In the genomic region with DNA sequence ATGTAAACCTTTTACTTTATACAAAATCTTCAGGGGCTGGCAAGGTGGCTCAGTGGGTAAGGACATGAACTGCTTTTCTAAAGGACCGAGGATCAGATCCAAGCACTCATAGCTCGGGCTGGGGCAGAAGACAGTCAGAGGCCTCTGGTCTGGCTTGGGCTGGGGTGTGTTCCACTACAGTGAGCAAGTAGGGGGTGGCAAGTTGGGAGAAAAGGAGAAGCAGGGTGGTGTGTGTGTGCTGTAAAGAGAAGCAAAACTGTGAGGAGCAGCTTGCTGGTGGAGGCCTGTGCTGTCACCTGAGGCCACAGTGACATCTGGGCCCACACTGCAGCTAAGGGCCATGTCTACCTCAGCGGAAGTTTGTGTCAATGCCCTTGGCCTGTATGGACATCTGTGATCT, we compare ENCODE assay signal across 26 mouse cellular contexts. TPM values are rescaled to one million over a fixed set of nuclear protein-coding genes. Genes with fewer than 3 reads are reported as not detected.
DNase-seq lines count a peak whose midpoint lies in the region; ATAC-seq and TF ChIP-seq lines count a peak whose summit lies in the region.
"Had no signal": no experiment of that assay in that cellular context is flagged by ENCODE, and none has a peak within 500 bp of the region (broad histone marks: within the 10 kb centered on the region; RNA-seq: fewer than 3 reads in every experiment).

No protein-coding gene starts in this region.

- no peak for TF ChIP-seq POLR2A in CH12.LX (IDR thresholded peaks at IDR 0.05; ENCODE audit: low read depth, low read length)
- TF ChIP-seq POLR2A in thymus, adult 2 months (IDR thresholded peaks at IDR 0.05; ENCODE audit: control insufficient read depth, extremely low read depth, insufficient read depth, low read length, poor library complexity) = no peak

- TF ChIP-seq RAD21 in CH12.LX (IDR thresholded peaks at IDR 0.05; ENCODE audit: low read depth, low read length) = no peak

- H3K36me3 ChIP-seq in megakaryocyte, embryonic 14.5 days (replicated peaks; ENCODE audit: low read length) = no peaks in the 10 kb centered on the region
- H3K36me3 ChIP-seq in CH12.LX (replicated peaks in 1 of 2; ENCODE audit: control insufficient read depth in 1 of 2, insufficient read depth in 1 of 2, low read length in 1 of 2) = no peaks in the 10 kb centered on the region
- H3K36me3 ChIP-seq in thymus, adult 2 months (ENCODE audit: control insufficient read depth, insufficient read depth, low read length) = no peaks in the 10 kb centered on the region
- H3K36me3 ChIP-seq in heart, embryonic 12.5 days = no peaks in the 10 kb centered on the region
- H3K36me3 ChIP-seq: embryonic facial prominence, embryonic 10.5 days; embryonic facial prominence, embryonic 12.5 days; forebrain, embryonic 10.5 days; forebrain, embryonic 15.5 days had no signal

- in situ Hi-C loops in CH12.LX (cut with MboI; ENCODE audit: low pct_ligation_motif_present, low pct_unique_long_range_greater_than_20kb, low sequenced_read_pairs) = no loop called here

- peak overlapping the region; percentile 50 for H3K4me3 ChIP-seq in megakaryocyte, embryonic 14.5 days (replicated peaks)
- H3K4me3 ChIP-seq in CH12.LX (replicated peaks in 1 of 3; ENCODE audit: low read depth in 2 of 3, low read length in 2 of 3, poor library complexity in 1 of 3) = no peak overlapping the region
- no peak overlapping the region for H3K4me3 ChIP-seq in thymus, adult 2 months (ENCODE audit: control insufficient read depth, insufficient read depth, low read length)
- H3K4me3 ChIP-seq in heart, embryonic 12.5 days = no peak overlapping the region
- H3K4me3 ChIP-seq: embryonic facial prominence, embryonic 10.5 days; embryonic facial prominence, embryonic 12.5 days; forebrain, embryonic 10.5 days; forebrain, embryonic 13.5 days; forebrain, embryonic 15.5 days had no signal

- no peak overlapping the region for H3K4me2 ChIP-seq in CH12.LX (ENCODE audit: insufficient read depth, low read depth, poor library complexity, severe bottlenecking)
- H3K4me2 ChIP-seq in heart, embryonic 12.5 days = no peak overlapping the region
- H3K4me2 ChIP-seq: embryonic facial prominence, embryonic 12.5 days; forebrain, embryonic 13.5 days; forebrain, embryonic 15.5 days had no signal

- H3K79me2 ChIP-seq in CH12.LX (replicated peaks; ENCODE audit: control insufficient read depth, extremely low read depth, insufficient read depth, poor library complexity, severe bottlenecking) = no peaks in the 10 kb centered on the region

- H3K27me3 ChIP-seq in megakaryocyte, embryonic 14.5 days (replicated peaks) = peaks cover 30% of the 10 kb centered on the region
- no peaks in the 10 kb centered on the region for H3K27me3 ChIP-seq in CH12.LX (replicated peaks)
- no peaks in the 10 kb centered on the region for H3K27me3 ChIP-seq in thymus, adult 2 months (ENCODE audit: control insufficient read depth, insufficient read depth, low read length)
- peaks cover 6% of the 10 kb centered on the region for H3K27me3 ChIP-seq in heart, embryonic 12.5 days (replicated peaks)
- H3K27me3 ChIP-seq: embryonic facial prominence, embryonic 12.5 days; forebrain, embryonic 13.5 days; forebrain, embryonic 15.5 days had no signal

- H3K4me1 ChIP-seq in megakaryocyte, embryonic 14.5 days = no peaks in the 10 kb centered on the region
- peaks cover 9 to 35% of the 10 kb centered on the region in 2 experiments for H3K4me1 ChIP-seq in CH12.LX (ENCODE audit: control insufficient read depth in 1 of 2, insufficient read depth in 2 of 2)
- H3K4me1 ChIP-seq in thymus, adult 2 months (replicated peaks; ENCODE audit: control insufficient read depth, insufficient read depth, low read length) = no peaks in the 10 kb centered on the region
- H3K4me1 ChIP-seq in heart, embryonic 12.5 days (replicated peaks) = peaks cover 6% of the 10 kb centered on the region
- H3K4me1 ChIP-seq: embryonic facial prominence, embryonic 10.5 days; embryonic facial prominence, embryonic 12.5 days; forebrain, embryonic 10.5 days; forebrain, embryonic 13.5 days; forebrain, embryonic 15.5 days had no signal

- WGBS in thymus, adult 2 months = 93% methylated on average over 3 of the region's 3 CpGs
- WGBS in heart, embryonic 12.5 days = 75% methylated on average over 3 of the region's 3 CpGs

- H3K27ac ChIP-seq in CH12.LX (ENCODE audit: insufficient read depth, low read depth) = no peak overlapping the region
- no peak overlapping the region for H3K27ac ChIP-seq in thymus, adult 2 months (ENCODE audit: control insufficient read depth, insufficient read depth, low read length)
- H3K27ac ChIP-seq in heart, embryonic 12.5 days (ENCODE audit: poor library complexity, severe bottlenecking) = no peak overlapping the region
- H3K27ac ChIP-seq: embryonic facial prominence, embryonic 10.5 days; embryonic facial prominence, embryonic 12.5 days; forebrain, embryonic 10.5 days; forebrain, embryonic 13.5 days; forebrain, embryonic 15.5 days had no signal

- no peak overlapping the region for H3K9ac ChIP-seq in CH12.LX (ENCODE audit: insufficient read depth, low read depth)
- H3K9ac ChIP-seq in heart, embryonic 12.5 days = no peak overlapping the region
- H3K9ac ChIP-seq: embryonic facial prominence, embryonic 12.5 days; forebrain, embryonic 13.5 days; forebrain, embryonic 15.5 days had no signal

- no peak for TF ChIP-seq EP300 in CH12.LX (IDR thresholded peaks at IDR 0.05; ENCODE audit: low read length)

- no peaks in the 10 kb centered on the region for H3K9me3 ChIP-seq in megakaryocyte, embryonic 14.5 days
- H3K9me3 ChIP-seq in CH12.LX (replicated peaks; ENCODE audit: low read length) = no peaks in the 10 kb centered on the region
- H3K9me3 ChIP-seq in heart, embryonic 12.5 days (replicated peaks) = no peaks in the 10 kb centered on the region
- H3K9me3 ChIP-seq: embryonic facial prominence, embryonic 10.5 days; embryonic facial prominence, embryonic 12.5 days; forebrain, embryonic 10.5 days; forebrain, embryonic 13.5 days; forebrain, embryonic 15.5 days had no signal

- no peak for TF ChIP-seq CTCF in CH12.LX (conservative IDR thresholded peaks at IDR 0.05 in 1 of 2, IDR thresholded peaks at IDR 0.05 in 1 of 2; ENCODE audit: low read depth in 2 of 2, low read length in 2 of 2)
- no peak for TF ChIP-seq CTCF in thymus, adult 2 months (IDR thresholded peaks at IDR 0.05; ENCODE audit: borderline replicate concordance, control insufficient read depth, extremely low read depth, insufficient read depth, low read length, poor library complexity)

- no peak for ATAC-seq in megakaryocyte, adult 5-6 weeks (ENCODE audit: poor library complexity, severe bottlenecking)
- no peak for ATAC-seq in heart, embryonic 12.5 days (ENCODE audit: insufficient number of reproducible peaks, low FRiP score)
- ATAC-seq: CD4-positive, CD25-positive, alpha-beta regulatory T cell, adult 4 months; forebrain, embryonic 13.5 days; forebrain, embryonic 15.5 days had no signal

- DNase-seq in CH12.LX (ENCODE audit: extremely low read depth) = peak; percentile 73
- DNase-seq in thymus, adult 2 months = no peak
- DNase-seq: adrenal gland, adult 8-10 months; adrenal gland, postnatal 14 days; adrenal gland, postnatal 36 days; B cell, adult 2 months; cerebellum, adult 11-12 months; cerebellum, adult 2 months; cerebellum, adult 9-10 months; cerebellum, postnatal 10 days; cerebellum, postnatal 25 days had no signal

- dilution Hi-C loops in CH12.LX (cut with MboI; ENCODE audit: extremely low pct_ligation_motif_present, extremely low pct_unique_long_range_greater_than_20kb, low sequenced_read_pairs) = no loop called here

RNA-seq across cellular contexts. Expression of a gene that starts 11.6 kb away (rescaled TPM):
- 3.8 TPM in 1 of 2 replicates, not detected in the other for polyA plus RNA-seq in megakaryocyte, embryonic 14.5 days (2012; ENCODE audit: insufficient read depth, low replicate concordance)
- total RNA-seq in megakaryocyte, adult 5-6 weeks (2015) = 2.8 and 4.8 TPM in 2 replicates
- total RNA-seq in megakaryocyte, adult 5-6 weeks (2017) = 2.6 and 5.0 TPM in 2 replicates
- 17.9 and 24.4 TPM in 2 replicates for total RNA-seq in CH12.LX (2012; rRNA removed)
- 16.9 and 20.4 TPM in 2 replicates for total RNA-seq in CH12.LX (2014; rRNA removed)
- polyA plus RNA-seq in CH12.LX (2012; ENCODE audit: insufficient read length, low read depth) = 26.3 and 27.7 TPM in 2 replicates
- 11.8 and 12.4 TPM in 2 replicates for polyA plus RNA-seq in thymus, adult 2 months (2012; rRNA removed)
- polyA plus RNA-seq in heart, embryonic 12.5 days (2016; fragmentation: Nextera tagmentation; extraction: Ambion mirVana) = 8.4 and 8.5 TPM in 2 replicates

RNA-seq across cellular contexts. Expression of a gene that starts 13.3 kb away (rescaled TPM):
- polyA plus RNA-seq in megakaryocyte, embryonic 14.5 days (2012; ENCODE audit: insufficient read depth, low replicate concordance) = not detected in 2 replicates
- total RNA-seq in megakaryocyte, adult 5-6 weeks (2015) = not detected in 2 replicates
- not detected in 2 replicates for total RNA-seq in megakaryocyte, adult 5-6 weeks (2017)
- total RNA-seq in CH12.LX (2012; rRNA removed) = not detected in 2 replicates
- not detected in 2 replicates for total RNA-seq in CH12.LX (2014; rRNA removed)
- polyA plus RNA-seq in CH12.LX (2012; ENCODE audit: insufficient read length, low read depth) = not detected in 2 replicates
- 8.0 and 10.1 TPM in 2 replicates for polyA plus RNA-seq in thymus, adult 2 months (2012; rRNA removed)
- not detected in 2 replicates for polyA plus RNA-seq in heart, embryonic 12.5 days (2016; fragmentation: Nextera tagmentation; extraction: Ambion mirVana)
- total RNA-seq: adrenal gland, adult 18-20 months; adrenal gland, adult 8-10 months; adrenal gland, postnatal 14 days; adrenal gland, postnatal 36 days; ES-E14; MEL had no signal
- polyA plus RNA-seq: CD4-positive, CD25-positive, alpha-beta regulatory T cell, adult 4 months had no signal

RNA-seq across cellular contexts. Expression of a gene that starts 33.9 kb away (rescaled TPM):
- 0.39 TPM in 1 of 2 replicates, not detected in the other for polyA plus RNA-seq in megakaryocyte, embryonic 14.5 days (2012; ENCODE audit: insufficient read depth, low replicate concordance)
- 2.9 and 6.0 TPM in 2 replicates for total RNA-seq in megakaryocyte, adult 5-6 weeks (2015)
- total RNA-seq in megakaryocyte, adult 5-6 weeks (2017) = 16.3 and 19.6 TPM in 2 replicates
- total RNA-seq in CH12.LX (2012; rRNA removed) = not detected in 2 replicates
- total RNA-seq in CH12.LX (2014; rRNA removed) = not detected in 2 replicates
- polyA plus RNA-seq in CH12.LX (2012; ENCODE audit: insufficient read length, low read depth) = 0.10 TPM in 1 of 2 replicates, not detected in the other
- 2.1 and 3.2 TPM in 2 replicates for polyA plus RNA-seq in thymus, adult 2 months (2012; rRNA removed)
- 0.09 TPM in 1 of 2 replicates, not detected in the other for polyA plus RNA-seq in heart, embryonic 12.5 days (2016; fragmentation: Nextera tagmentation; extraction: Ambion mirVana)
- total RNA-seq: adrenal gland, adult 18-20 months; adrenal gland, adult 8-10 months; adrenal gland, postnatal 36 days; MEL had no signal
- polyA plus RNA-seq: CD4-positive, CD25-positive, alpha-beta regulatory T cell, adult 4 months; embryonic facial prominence, embryonic 10.5 days; embryonic facial prominence, embryonic 12.5 days; embryonic facial prominence, embryonic 14.5 days; forebrain, embryonic 10.5 days; forebrain, embryonic 13.5 days had no signal

RNA-seq across cellular contexts. Expression of a gene that starts 48.1 kb away (rescaled TPM):
- polyA plus RNA-seq in megakaryocyte, embryonic 14.5 days (2012; ENCODE audit: insufficient read depth, low replicate concordance) = 30.8 and 297 TPM in 2 replicates
- total RNA-seq in megakaryocyte, adult 5-6 weeks (2015) = 284 and 331 TPM in 2 replicates
- total RNA-seq in megakaryocyte, adult 5-6 weeks (2017) = 235 and 273 TPM in 2 replicates
- total RNA-seq in CH12.LX (2012; rRNA removed) (not detected in 2 replicates), CH12.LX (2014; rRNA removed) (not detected in 2 replicates)
- not detected in 2 replicates for polyA plus RNA-seq in CH12.LX (2012; ENCODE audit: insufficient read length, low read depth)
- polyA plus RNA-seq in thymus, adult 2 months (2012; rRNA removed) = 4.6 and 8.5 TPM in 2 replicates
- 2.8 and 6.7 TPM in 2 replicates for polyA plus RNA-seq in heart, embryonic 12.5 days (2016; fragmentation: Nextera tagmentation; extraction: Ambion mirVana)
- total RNA-seq: adrenal gland, adult 18-20 months; adrenal gland, adult 8-10 months; ES-E14; MEL had no signal
- polyA plus RNA-seq: CD4-positive, CD25-positive, alpha-beta regulatory T cell, adult 4 months; frontal cortex, adult 2 months had no signal

RNA-seq across cellular contexts. Expression of a gene that starts 50.6 kb away (rescaled TPM):
- polyA plus RNA-seq in megakaryocyte, embryonic 14.5 days (2012; ENCODE audit: insufficient read depth, low replicate concordance) = not detected in 2 replicates
- not detected in 2 replicates for total RNA-seq in megakaryocyte, adult 5-6 weeks (2015)
- total RNA-seq in megakaryocyte, adult 5-6 weeks (2017) = not detected in 2 replicates
- 0.17 and 0.34 TPM in 2 replicates for total RNA-seq in CH12.LX (2012; rRNA removed)
- total RNA-seq in CH12.LX (2014; rRNA removed) = not detected in 2 replicates
- not detected in 2 replicates for polyA plus RNA-seq in CH12.LX (2012; ENCODE audit: insufficient read length, low read depth)
- not detected in 2 replicates for polyA plus RNA-seq in thymus, adult 2 months (2012; rRNA removed)
- not detected in 2 replicates for polyA plus RNA-seq in heart, embryonic 12.5 days (2016; fragmentation: Nextera tagmentation; extraction: Ambion mirVana)
- total RNA-seq: adrenal gland, adult 18-20 months; adrenal gland, adult 8-10 months; adrenal gland, postnatal 14 days; adrenal gland, postnatal 36 days; ES-E14; MEL had no signal
- polyA plus RNA-seq: CD4-positive, CD25-positive, alpha-beta regulatory T cell, adult 4 months; cerebellum, adult 2 months; cortical plate, adult 2 months; embryonic facial prominence, embryonic 10.5 days; embryonic facial prominence, embryonic 12.5 days; embryonic facial prominence, embryonic 14.5 days; forebrain, embryonic 10.5 days; forebrain, embryonic 13.5 days; forebrain, embryonic 15.5 days; frontal cortex, adult 2 months had no signal
